Mouse (Mus musculus) limb, embryonic 14.5 days (tissue): Measurements from ENCODE around the gene Dmd. TPM values are rescaled to one million over a fixed set of nuclear protein-coding genes. Genes with fewer than 3 reads are reported as not detected.
"Not testable (repeated sequence)": the region's sequence is repeated elsewhere in the genome, so short reads cannot be mapped to it uniquely, and the experiment has no call there.

Source experiments
- ATAC-seq: fragments of 200-750 bp; cut with Nextera tagmentation; 2 replicates; pipeline ENCODE4 v1.8.0; 2017; ENCODE audit warnings: low read depth, moderate number of reproducible peaks, moderate TSS enrichment; ENCODE audit not compliant: low FRiP score
- DNase-seq: peaks from one replicate; pipeline ENCODE4 v3.0.0-alpha.2; 2015; ENCODE audit warnings: low spot score
- H3K27ac ChIP-seq: fragments of 300-500 bp; sonication (generic); replicated peaks from 2 replicates; pipeline ENCODE4 v1.5.1; 2014; ENCODE audit warnings: low read depth, mild to moderate bottlenecking, low read length, moderate library complexity, mixed read lengths
- H3K27me3 ChIP-seq: fragments of 300-500 bp; sonication (generic); 2 replicates; pipeline ENCODE4 v1.6.1; 2014; ENCODE audit warnings: low read length, mixed read lengths; ENCODE audit not compliant: control insufficient read depth, insufficient read depth
- H3K36me3 ChIP-seq: fragments of 300-500 bp; sonication (generic); 2 replicates; pipeline ENCODE4 v1.6.1; 2014; ENCODE audit warnings: mild to moderate bottlenecking, low read length, moderate library complexity, mixed read lengths; ENCODE audit not compliant: control insufficient read depth, insufficient read depth
- H3K4me1 ChIP-seq: fragments of 300-500 bp; sonication (generic); 2 replicates; pipeline ENCODE4 v1.6.1; 2014; ENCODE audit warnings: antibody characterized with exemption, low read length, mixed read lengths; ENCODE audit not compliant: control insufficient read depth, insufficient read depth
- H3K4me2 ChIP-seq: fragments of 300-500 bp; sonication (generic); replicated peaks from 2 replicates; pipeline ENCODE4 v1.6.1; 2014; ENCODE audit warnings: low read depth, mild to moderate bottlenecking, low read length, moderate library complexity; ENCODE audit not compliant: severe bottlenecking
- H3K4me3 ChIP-seq: fragments of 300-500 bp; sonication (generic); replicated peaks from 2 replicates; pipeline ENCODE4 v1.5.1; 2014; ENCODE audit warnings: low read length
- H3K9ac ChIP-seq: fragments of 300-500 bp; sonication (generic); 2 replicates; pipeline ENCODE4 v1.6.1; 2014; ENCODE audit warnings: mild to moderate bottlenecking, low read depth, low read length, moderate library complexity; ENCODE audit not compliant: severe bottlenecking
- H3K9me3 ChIP-seq: fragments of 300-500 bp; sonication (generic); 2 replicates; pipeline ENCODE4 v1.6.1; 2016; ENCODE audit warnings: low read length; ENCODE audit not compliant: control insufficient read depth
- POLR2A ChIP-seq: fragments of 200-500 bp; IDR thresholded peaks from 2 replicates; pipeline ENCODE4 v1.8.0; 2012; ENCODE audit warnings: inconsistent platforms, mild to moderate bottlenecking, moderate library complexity, borderline replicate concordance; ENCODE audit not compliant: insufficient read depth, insufficient read length; ENCODE audit errors: extremely low read depth
- WGBS: fragments of 180-500 bp; shearing (Covaris S2); extraction: QIAGEN DNeasy Blood & Tissue Kit; methylation state at CpG from one replicate; pipeline ENCODE4 v1.1.7; 2014; 5-methylcytosine and 5-hydroxymethylcytosine counted together
- polyA plus RNA-seq, 2 experiments: library from polyadenylated mRNA; depleted of rRNA in 1 of 2; stranded (reverse) in 1 of 2; unstranded in 1 of 2; fragments of >200 nt; fragmentation: Nextera tagmentation in 1 of 2; extraction: Ambion mirVana in 1 of 2; gene quantifications; 2 replicates each; pipeline versions ENCODE4 v1.2.1 to v1.2.3; 2012 to 2014

Dmd gene
- polyA plus RNA-seq, 2 experiments: 16.6 to 23.0 TPM

- TF ChIP-seq POLR2A: no peak
- no peaks in the 10 kb centered on the region for H3K9me3 ChIP-seq
- 34% methylated on average over 7 of the region's 7 CpGs for WGBS
- no peaks in the 10 kb centered on the region for H3K36me3 ChIP-seq
- no peak overlapping the region for H3K4me3 ChIP-seq
- no peak overlapping the region for H3K27ac ChIP-seq
- H3K27me3 ChIP-seq: no peaks in the 10 kb centered on the region
- H3K9ac ChIP-seq: no peak overlapping the region
- no peak for ATAC-seq
- DNase-seq: no peak
- H3K4me2 ChIP-seq: no peak overlapping the region
- H3K4me1 ChIP-seq: no peaks in the 10 kb centered on the region
Measured at GRCm38 (mm10) chrX:84001294-84001693, 1052.6 kb downstream of the Dmd start.

- not testable (repeated sequence) for H3K27ac ChIP-seq
Measured at GRCm38 (mm10) chrX:84062431-84062830, 1113.8 kb downstream of the Dmd start.

GRCm38 (mm10) chrX:84165872-84166271 is 1217.2 kb downstream of the Dmd start:
- no peak overlapping the region for H3K9ac ChIP-seq
- TF ChIP-seq POLR2A: no peak
- H3K27me3 ChIP-seq: no peaks in the 10 kb centered on the region
- DNase-seq: no peak
- H3K4me3 ChIP-seq: no peak overlapping the region
- H3K9me3 ChIP-seq: no peaks in the 10 kb centered on the region
- H3K36me3 ChIP-seq: no peaks in the 10 kb centered on the region
- no peak overlapping the region for H3K4me2 ChIP-seq
- H3K27ac ChIP-seq: no peak overlapping the region
- H3K4me1 ChIP-seq: no peaks in the 10 kb centered on the region
- 78% methylated on average over 2 of the region's 2 CpGs for WGBS
- ATAC-seq: no peak

More at GRCm38 (mm10) chrX:84062431-84062830, 1113.8 kb downstream of the Dmd start:
- H3K9ac ChIP-seq, DNase-seq, H3K4me2 ChIP-seq, H3K4me1 ChIP-seq, H3K9me3 ChIP-seq, H3K4me3 ChIP-seq, H3K27me3 ChIP-seq, ATAC-seq, H3K36me3 ChIP-seq: not testable (repeated sequence)
- 88% methylated on average over 3 of the region's 3 CpGs for WGBS

- Histone ChIP-seq H3K4me2 (no peak overlapping the region), H3K4me3 (no peak overlapping the region), H3K27me3 (no peaks in the 10 kb centered on the region), H3K9me3 (no peaks in the 10 kb centered on the region), H3K36me3 (no peaks in the 10 kb centered on the region), H3K4me1 (no peaks in the 10 kb centered on the region), H3K27ac (no peak overlapping the region), H3K9ac (no peak overlapping the region)
- DNase-seq (no peak), ATAC-seq (no peak)
- TF ChIP-seq POLR2A: no peak
- 58% methylated on average over 2 of the region's 2 CpGs for WGBS
Measured at GRCm38 (mm10) chrX:84241297-84241859, 1292.7 kb downstream of the Dmd start.

GRCm38 (mm10) chrX:84330593-84330992 is 1381.9 kb downstream of the Dmd start:
- H3K4me3 ChIP-seq: no peak overlapping the region
- H3K9ac ChIP-seq: no peak overlapping the region
- no peaks in the 10 kb centered on the region for H3K27me3 ChIP-seq
- H3K9me3 ChIP-seq: no peaks in the 10 kb centered on the region
- no peaks in the 10 kb centered on the region for H3K4me1 ChIP-seq
- DNase-seq (no peak), ATAC-seq (no peak)
- no peak for TF ChIP-seq POLR2A
- H3K27ac ChIP-seq: no peak overlapping the region
- H3K36me3 ChIP-seq: no peaks in the 10 kb centered on the region
- no peak overlapping the region for H3K4me2 ChIP-seq

GRCm38 (mm10) chrX:84332177-84332576 is 1383.5 kb downstream of the Dmd start:
- no peaks in the 10 kb centered on the region for H3K27me3 ChIP-seq
- DNase-seq (no peak), ATAC-seq (no peak)
- H3K36me3 ChIP-seq: no peaks in the 10 kb centered on the region
- H3K4me2 ChIP-seq: no peak overlapping the region
- no peak for TF ChIP-seq POLR2A
- H3K4me1 ChIP-seq: no peaks in the 10 kb centered on the region
- no peak overlapping the region for H3K27ac ChIP-seq
- H3K4me3 ChIP-seq: no peak overlapping the region
- no peaks in the 10 kb centered on the region for H3K9me3 ChIP-seq
- 83% methylated on average over 1 of the region's 1 CpGs for WGBS
- H3K9ac ChIP-seq: no peak overlapping the region
